Mouse (Mus musculus): ENCODE results near the gene Pitpnm1.

The Pitpnm1 gene

DNA sequence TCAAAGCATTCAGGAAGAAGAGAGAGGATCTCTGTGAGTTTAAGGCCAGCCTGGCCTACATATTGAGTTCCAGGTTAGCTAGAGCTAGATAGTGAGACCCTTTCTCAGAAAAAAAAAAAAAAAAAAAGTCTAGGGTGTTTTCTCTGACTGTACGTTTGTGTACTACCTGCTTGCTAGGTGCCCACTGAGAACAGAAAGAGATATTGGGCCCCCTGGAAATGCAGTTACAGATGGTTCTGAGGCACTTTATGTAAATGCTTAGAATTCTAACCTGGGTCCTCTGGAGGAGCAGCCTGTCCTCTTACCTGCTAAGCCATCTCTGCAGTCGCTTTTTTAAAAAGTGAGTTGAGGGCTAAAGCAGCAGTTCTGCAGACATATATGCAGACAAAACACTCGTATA, 4.0 kb upstream of the Pitpnm1 start:
- no peak for DNase-seq (ENCODE audit: low spot score)

DNA sequence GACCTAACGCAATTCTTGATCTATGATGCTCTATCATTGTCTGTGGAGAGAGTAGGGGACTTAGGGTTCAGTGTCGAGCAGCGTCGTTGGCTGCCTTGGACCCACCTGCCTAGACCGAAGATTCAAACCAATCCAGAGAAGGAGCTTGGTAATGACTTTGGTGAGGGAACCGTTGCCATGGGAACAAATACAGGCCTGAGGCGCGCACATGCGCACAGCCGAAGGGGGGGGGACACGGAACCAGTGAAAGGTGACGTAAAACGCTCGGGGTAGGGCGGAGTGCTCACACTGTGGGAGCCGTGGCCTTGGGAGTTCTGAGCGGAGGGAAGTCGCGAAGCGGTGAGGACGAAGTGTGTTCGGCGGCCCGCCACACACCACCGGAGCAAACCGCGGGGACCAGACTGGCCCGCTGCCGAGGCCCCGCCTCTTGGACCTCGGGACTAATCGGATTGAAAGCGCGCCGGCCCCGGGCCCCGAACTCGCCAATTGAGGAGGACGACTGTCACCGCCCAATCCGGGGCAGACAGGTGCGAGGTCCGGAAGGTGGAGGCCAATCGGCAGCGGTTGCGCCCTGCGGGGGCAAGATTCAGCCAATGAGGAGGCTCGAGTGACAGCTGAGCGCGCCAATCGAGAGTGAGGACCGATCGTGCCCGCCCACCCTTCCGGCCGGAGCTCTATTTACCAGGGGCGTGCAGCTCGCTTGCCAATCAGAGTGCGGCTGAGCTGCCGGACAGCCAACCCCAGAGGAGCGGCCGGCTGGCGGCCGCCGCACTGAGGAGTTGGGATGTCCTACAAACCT, 3.0 kb upstream of the Pitpnm1 start, which contains the start of gene Cdk2ap2:
Gene Cdk2ap2, plus strand, starts transcription at position 541 of the 799 bp plus-strand sequence.
- peak; percentile 100 for DNase-seq (ENCODE audit: low spot score)

DNA sequence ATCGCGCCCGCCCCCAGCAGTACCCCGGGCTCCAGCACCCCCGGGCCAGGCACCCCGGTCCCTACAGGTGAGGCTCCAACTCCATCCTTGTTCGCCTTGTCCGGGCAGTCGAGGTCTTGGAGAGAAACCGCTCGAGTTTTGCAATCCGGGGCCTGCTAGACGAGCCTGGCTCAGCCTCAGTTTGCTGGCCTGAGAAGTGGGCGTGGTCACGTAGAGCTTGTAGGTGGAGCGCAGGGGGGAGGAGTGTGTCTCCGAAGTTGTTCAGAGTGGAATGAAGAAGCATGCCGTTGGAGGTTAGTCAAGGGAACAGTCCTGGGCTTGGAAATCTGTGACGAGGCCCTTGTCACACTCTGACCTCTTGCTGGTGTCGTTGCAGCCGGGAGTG, 2.4 kb upstream of the Pitpnm1 start:
- no peak for DNase-seq (ENCODE audit: low spot score)

DNA sequence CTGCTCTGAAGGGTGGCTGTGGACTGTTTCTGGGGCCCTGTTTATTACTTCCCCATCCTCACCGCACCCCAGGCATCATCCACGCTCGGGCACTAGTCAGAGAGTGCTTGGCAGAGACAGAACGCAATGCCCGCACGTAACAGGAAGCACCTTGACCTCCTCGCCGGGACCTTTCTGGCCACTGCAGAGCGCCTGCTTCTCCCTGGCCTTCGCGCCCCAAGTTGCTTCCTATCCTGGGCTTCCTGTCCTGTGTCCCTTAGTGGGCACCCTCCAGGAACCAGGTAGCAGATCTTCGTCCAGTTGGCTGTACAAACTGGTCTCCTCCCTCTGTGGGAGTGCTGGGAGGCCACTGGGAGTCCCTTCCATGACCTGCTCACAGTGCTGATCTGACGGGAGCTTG, 1.4 kb upstream of the Pitpnm1 start:
- DNase-seq (ENCODE audit: low spot score), result no peak

DNA sequence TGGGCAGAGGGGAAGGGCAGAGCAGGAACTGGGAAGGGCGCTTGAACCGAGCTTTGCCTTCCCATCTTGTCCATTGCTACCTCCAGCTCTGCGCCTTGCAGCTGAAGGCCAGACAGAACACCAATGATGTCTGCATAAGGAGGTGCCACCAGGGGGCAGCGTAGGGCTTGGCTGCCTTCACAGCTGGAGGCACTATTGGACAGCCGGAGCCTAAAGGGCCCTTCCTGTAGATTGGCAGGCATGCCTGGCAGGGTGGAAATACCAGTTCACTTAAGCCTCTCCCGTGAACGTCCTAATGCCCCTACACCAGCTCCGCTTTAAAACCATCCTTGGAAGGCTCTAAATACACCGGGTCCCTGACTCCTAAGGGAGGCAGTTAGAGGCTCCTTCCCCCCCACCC, 742 bp upstream of the Pitpnm1 start:
- DNase-seq (ENCODE audit: low spot score), result peak; percentile 90

DNA sequence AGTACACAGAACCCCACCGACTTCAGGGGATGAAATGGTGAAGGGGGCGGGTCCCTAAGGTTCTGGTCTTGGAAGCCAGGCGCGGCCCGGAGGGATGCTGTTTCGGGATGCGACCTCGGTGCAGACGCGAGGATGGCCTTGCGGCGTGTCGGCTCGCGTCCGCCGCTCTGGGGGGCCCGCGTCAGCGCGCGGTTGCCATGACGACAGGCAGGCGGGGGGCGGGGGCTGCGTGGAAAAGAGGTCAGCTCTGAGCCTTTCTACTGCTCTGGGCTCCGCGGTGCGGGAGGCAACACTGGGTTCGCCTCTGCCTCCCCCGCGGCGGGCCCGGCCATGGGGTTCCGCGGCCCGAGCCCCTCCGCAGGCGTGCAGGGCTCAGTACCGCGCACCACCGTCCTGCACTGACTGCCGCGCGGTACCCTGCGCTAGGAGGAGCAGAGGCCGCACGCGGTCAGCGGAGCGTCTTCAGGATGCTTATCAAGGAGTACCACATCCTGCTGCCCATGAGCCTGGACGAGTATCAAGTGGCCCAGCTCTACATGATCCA, 992 bp downstream of the Pitpnm1 start:
- peak; percentile 67 for DNase-seq (ENCODE audit: low spot score)

DNA sequence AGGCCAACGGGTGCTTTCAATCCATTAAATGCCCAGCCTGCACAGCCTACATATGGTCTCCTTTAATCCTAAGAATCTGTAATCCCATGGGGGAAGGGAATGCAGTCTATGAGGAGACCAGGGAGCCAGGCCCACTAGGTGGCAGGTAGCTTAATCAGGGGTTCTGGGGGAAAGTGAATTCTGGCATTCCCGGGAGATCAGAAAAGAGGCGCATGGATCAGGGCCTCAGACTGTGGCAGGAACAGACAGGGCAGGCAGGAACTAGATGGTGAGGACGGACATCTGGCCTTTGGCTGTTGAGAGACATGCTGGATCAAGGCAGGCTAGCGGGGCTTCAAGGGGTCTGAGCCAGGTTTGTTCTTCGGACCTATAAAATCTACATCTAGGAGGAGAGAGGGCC, 1.7 kb downstream of the Pitpnm1 start:
- DNase-seq (ENCODE audit: low spot score), result no peak

DNA sequence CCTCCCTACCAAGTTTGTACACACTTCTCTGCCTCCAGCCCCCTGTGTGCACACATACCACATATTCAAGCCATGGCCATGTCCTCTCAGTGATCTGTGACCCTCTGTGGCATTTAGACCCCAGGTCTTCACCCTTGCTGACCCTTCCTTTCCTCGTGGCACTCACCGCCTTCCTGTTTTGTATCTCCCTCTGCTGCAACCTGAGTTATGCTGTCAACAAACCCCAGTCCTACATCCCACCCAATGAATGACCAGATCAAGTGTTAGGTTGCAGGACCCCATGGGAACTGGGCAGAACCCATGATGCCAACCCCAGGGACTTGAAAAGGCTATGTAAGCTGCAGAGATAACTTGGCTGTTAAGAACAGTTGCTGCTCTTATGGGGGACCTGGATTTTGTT, 2.3 kb downstream of the Pitpnm1 start:
- DNase-seq (ENCODE audit: low spot score), result no peak

DNA sequence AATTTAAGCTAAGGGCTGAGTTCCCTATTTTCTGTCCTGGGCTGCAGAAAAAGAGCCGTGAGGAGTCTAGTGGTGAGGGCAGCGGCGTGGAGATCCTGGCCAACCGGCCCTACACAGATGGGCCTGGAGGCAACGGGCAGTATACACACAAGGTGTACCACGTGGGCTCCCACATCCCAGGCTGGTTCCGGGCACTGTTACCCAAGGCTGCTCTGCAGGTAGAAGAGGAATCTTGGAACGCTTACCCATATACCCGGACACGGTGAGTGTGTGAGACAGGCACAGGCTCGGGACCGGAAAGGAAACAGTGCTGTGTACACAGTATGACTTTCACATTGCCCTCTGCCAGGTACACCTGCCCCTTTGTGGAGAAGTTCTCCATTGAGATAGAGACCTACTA, 2.8 kb downstream of the Pitpnm1 start:
- no peak for DNase-seq (ENCODE audit: low spot score)

DNA sequence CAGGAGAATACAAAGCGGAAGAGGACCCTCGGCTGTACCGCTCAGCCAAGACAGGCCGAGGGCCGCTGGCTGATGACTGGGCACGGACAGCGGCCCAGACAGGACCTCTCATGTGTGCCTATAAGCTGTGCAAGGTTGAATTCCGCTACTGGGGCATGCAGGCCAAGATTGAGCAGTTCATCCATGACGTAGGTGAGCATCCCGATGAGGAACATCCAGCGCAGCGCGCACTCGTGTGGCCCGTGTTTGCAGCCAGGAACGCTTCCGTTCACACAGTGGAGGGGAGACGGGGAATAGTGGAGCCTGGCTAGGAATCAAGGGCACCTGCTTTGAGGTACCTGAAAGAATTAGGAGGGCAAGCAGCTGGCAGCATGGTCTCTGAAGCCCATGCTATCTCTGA, 3.5 kb downstream of the Pitpnm1 start:
- DNase-seq (ENCODE audit: low spot score), result no peak

DNA sequence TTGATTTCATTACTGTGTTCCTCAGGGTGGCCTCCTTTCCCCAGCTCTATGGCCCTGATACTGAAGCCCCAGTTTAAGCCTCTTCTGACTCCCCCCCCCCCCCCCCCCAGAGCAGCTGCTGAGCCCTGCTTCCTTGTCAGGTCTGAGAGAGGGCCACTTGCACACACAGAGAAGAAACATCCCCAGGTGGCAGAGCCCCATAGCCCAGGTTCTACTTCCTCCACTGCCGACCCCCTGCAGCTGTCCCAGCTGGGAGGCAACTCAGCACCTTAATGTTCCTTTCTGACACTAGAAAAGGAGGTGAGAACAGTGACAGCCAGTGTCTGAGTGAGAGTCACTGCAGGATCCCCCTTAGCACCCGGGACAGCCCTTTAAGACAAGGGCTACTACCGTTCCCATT, 4.0 kb downstream of the Pitpnm1 start:
- DNase-seq (ENCODE audit: low spot score), result no peak

DNA sequence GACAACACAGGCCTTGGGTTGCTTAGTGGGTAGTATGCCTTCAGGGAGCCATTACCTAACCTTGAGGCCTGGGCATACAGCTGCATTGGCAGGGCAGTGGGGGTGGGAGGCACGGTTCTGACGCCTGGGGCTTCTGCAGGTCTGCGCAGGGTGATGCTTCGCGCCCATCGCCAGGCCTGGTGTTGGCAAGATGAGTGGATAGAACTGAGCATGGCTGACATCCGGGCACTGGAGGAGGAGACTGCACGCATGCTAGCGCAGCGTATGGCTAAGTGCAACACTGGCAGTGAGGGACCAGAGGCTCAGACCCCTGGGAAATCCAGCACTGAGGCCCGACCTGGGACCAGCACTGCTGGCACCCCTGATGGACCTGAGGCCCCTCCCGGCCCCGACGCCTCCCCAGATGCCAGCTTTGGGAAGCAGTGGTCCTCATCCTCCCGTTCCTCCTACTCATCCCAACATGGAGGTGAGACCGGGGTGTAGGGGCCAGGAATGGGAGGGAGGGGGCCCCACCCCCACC, 4.9 kb downstream of the Pitpnm1 start:
- DNase-seq (ENCODE audit: low spot score), result no peak

DNA sequence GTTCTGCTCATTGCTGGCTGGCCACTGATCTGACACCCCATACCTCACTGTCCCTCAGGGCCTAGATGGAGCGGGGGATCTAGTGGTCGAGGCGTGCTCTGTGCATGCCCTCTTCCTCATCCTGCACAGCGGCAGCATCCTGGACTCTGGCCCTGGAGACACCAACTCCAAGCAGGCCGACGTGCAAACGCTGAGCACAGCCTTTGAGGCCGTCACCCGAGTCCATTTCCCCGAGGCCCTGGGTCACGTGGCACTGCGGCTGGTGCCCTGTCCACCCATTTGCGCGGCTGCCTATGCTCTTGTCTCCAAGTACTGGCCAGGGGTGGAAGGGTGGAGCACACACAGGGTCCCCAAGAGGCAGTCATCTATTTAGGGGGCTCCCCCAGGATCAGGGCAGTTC, 6.9 kb downstream of the Pitpnm1 start:
- no peak for DNase-seq (ENCODE audit: low spot score)

DNA sequence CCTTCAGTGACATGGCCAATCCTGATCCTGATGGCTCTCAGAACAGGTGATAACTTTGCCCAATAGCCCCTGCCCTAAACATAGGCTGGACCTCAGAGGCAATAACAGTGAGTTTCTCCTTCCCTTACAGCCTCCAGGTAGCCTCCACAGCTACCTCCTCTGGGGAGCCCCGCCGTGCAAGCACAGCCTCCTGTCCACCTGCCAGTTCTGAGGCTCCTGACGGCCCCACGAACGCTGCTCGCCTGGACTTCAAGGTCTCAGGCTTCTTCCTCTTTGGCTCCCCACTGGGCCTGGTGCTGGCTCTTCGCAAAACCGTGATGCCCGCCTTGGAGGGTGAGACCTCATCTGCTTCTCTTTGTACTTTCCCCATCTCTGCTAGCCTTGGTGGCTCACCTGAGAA, 8.7 kb downstream of the Pitpnm1 start:
- DNase-seq (ENCODE audit: low spot score), result no peak

DNA sequence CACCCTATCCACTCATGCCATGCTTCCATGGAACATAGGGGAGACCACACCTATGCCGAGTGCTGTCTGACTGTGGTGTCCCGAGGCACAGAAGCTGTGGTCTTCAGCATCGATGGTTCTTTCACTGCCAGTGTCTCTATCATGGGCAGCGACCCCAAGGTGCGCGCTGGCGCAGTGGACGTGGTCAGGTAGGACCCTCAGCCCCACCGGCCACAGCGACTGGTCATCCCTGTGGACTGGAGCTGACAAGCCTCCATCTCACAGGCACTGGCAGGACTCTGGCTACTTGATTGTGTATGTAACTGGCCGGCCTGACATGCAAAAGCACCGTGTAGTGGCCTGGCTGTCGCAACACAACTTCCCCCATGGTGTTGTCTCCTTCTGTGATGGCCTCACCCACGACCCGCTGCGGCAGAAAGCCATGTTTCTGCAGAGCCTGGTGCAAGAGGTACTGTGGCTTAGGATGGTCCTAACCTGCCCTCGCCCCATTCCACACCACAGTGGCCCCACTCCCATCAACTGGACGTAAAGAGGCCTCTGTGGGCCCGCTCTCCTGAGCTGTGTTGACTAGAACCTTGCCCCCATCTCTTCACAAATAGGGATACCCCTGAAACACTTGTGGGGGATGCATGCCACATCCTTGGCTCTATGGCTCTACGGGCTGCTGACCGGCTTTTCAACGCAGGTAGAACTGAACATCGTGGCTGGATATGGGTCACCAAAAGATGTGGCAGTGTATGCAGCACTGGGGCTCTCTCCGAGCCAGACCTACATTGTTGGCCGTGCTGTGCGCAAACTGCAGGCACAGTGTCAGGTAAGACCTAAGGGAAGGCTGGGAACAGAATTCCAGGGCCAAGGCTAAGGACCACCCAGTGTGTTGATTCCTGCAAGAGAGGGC, 12.5 kb downstream of the Pitpnm1 start:
- DNase-seq (ENCODE audit: low spot score), result no peak

DNA sequence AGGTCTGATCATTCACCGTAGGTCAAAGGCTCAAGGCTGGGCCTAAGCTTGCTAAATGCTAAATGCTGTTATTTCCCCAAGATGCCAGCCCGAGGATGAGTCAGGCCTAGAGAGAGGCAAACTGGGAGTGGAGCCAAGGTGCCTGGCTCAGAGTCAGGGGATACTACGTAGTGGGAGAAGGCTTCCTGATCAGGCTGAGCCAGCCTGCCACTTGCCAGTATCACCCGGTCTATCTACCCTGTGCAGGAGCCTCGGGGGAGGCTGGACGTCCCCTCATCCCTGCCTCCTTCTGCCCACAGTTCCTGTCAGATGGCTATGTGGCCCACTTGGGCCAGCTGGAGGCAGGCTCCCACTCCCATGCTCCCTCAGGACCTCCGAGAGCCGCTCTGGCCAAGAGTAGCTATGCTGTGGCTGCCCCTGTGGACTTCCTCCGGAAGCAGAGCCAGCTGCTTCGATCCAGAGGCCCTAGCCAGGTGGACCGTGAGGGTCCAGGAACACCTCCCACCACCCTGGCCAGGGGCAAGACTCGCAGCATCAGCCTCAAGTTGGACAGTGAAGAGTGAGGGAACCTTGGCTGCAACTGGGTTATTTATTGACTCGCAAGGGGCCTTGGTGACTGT, 13.5 kb downstream of the Pitpnm1 start:
- DNase-seq (ENCODE audit: low spot score), result peak; percentile 85

DNA sequence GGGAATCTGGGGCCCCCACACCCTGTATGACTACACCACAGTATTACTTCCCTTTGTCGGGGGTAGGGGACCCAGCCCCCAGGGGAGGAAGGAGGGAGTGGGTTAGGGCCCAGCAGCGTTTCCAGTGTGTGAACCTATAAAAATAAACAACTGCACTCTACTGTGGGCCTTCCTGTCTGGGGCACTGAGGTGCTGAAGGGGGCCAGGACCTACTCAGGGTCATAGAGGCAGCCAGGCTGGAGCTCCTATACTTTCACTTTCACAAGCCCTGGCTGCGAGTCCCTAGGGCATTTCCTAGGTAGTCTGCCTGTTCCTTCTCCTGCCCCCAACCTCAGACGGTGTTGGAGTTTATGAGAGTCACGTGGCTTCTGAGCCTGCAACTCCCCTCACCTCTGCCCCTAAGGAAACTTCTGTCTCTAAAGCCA, 14.0 kb downstream of the Pitpnm1 start:
- no peak for DNase-seq (ENCODE audit: low spot score)

DNA sequence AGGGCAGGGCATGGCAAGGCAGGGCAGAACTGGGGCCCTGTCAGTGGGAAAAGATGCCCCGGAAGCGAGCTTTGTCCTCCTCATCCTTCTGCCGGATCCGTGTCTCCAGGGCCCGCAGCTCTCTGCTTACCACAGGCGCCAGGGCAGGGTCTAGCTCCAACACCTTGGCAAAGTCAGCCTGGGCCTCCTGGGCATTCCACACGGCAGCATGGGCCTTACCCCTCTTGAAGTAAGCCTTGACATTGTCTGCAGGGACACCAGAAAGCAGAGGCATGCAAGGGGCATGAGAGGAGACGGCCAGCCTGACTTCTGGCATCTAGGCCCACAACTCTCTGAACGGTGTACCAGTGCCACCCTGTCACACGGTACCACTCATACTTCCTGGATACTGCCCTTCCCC, 14.8 kb downstream of the Pitpnm1 start:
- no peak for DNase-seq (ENCODE audit: low spot score)

DNA sequence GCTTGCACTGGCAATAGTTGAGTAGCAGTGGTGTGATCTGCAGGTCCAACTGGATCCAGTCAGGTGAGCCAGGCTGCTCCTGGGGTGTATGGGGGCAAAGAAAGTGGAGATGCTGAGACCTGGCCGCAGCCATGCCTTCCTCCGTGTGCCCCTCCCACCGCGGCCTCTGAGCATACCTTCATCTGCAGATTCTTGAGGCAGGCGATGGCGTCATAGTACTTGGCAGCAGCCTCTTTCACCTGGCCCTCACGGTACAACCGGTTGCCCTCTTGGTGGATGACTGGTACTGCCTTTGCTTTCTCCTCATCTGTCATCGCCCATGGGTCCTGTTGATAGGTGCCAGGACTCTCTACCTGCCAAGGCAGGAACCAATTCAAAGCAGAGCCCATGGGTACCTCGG, 15.3 kb downstream of the Pitpnm1 start:
- DNase-seq (ENCODE audit: low spot score), result no peak

DNA sequence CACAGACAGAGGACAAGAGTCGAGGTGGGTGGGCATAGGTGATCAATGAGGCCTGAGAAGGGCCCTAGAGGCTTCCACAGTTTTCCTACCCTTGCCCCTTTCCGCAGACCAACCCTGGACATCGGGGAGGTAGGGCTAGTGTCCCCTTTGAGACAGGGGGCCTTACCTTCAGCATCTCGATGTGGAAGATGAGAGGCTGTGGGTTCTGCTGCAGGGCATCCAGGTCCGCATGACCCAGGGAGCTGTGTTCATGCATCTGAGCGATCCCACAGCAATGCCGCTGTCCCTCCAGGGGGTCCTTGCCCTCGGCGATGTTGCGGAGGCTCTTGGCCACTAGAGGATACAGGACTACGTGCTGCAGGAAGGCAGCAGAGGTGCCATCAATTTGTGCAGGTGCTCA, 16.0 kb downstream of the Pitpnm1 start:
- no peak for DNase-seq (ENCODE audit: low spot score)

DNA sequence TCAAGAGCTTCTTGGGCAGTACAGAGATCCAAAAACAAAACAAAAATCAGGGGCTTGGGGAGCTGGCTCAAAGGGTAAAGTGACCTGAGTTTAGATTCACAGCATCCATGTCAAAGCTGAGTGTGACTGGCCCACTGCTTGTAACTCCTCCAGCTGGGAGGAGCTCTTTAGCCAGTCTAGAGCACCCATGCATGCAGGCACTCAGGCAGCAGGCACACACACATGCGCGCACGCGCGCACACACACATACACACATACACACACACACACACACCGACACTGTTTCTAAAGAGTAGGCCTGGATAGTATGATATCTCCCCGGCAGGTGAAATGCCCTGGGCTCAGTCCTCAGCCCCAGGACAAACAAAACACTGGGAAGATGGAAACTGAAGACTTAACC, 17.2 kb downstream of the Pitpnm1 start:
- DNase-seq (ENCODE audit: low spot score), result no peak

DNA sequence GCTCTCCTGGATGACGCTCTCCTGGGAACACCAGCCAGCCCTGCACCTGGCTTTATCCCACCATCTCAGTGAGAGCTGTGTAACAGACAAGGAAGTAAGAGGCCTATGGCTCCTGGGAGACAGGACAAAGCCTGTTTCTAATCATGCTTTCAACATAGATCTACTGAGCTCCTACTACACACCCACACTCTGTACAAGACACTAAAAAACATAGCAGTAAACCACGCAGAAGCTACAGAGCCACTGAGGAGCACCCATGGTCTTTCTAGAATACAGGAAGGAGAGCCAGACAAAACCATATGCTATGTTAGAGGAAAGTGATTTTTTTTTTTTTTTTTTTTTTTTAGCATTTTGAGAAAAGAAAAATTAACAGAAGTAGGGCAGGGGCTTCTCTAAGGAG, 18.6 kb downstream of the Pitpnm1 start:
- DNase-seq (ENCODE audit: low spot score), result no peak
